Mouse (Mus musculus) ES-E14 (cell line): ENCODE data around the gene St3gal3.

ENCODE experiments used
- CHD2 ChIP-seq: IDR thresholded peaks from 2 replicates; pipeline ENCODE4 v1.6.1; 2014; ENCODE audit warnings: mild to moderate bottlenecking, low read depth, low read length, inconsistent platforms
- MAFK ChIP-seq: IDR thresholded peaks from 2 replicates; pipeline ENCODE4 v1.6.1; 2014; ENCODE audit warnings: mild to moderate bottlenecking, low read depth, low read length, inconsistent platforms; ENCODE audit not compliant: insufficient read depth
- ZNF384 ChIP-seq: IDR thresholded peaks from 2 replicates; pipeline ENCODE4 v1.6.1; 2012; ENCODE audit warnings: low read depth, low read length, inconsistent platforms

DNA sequence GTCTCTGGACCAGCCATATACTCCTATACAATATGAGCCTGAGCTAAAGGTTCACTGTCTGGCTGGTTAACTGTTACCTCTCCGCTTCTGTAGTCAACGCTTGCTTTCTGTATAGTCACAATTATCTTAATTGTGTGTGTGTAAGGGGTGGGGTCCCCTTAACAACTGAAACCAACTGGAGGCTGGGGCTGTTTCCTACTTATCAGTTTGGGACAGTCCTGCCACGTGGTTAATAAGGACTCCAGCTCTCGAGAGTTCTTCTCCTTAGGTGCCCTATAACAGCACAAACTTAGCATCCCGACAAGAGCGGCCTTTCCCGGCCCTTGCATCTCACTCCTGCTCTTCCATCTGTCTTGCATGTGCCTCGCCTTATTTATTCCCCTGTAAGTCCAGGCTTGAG is 55.5 kb downstream of the St3gal3 start:
- no peak for TF ChIP-seq MAFK
- TF ChIP-seq CHD2: no peak
- no peak for TF ChIP-seq ZNF384
